Mouse (Mus musculus): ENCODE data around the gene Rab13. TPM values are rescaled to one million over a fixed set of nuclear protein-coding genes. Genes with fewer than 3 reads are reported as not detected.

Rab13 gene
- polyA plus RNA-seq, 1 experiment from 2014 or later, result 30.8 TPM

- Histone ChIP-seq H3K4me3 (peak overlapping the region; percentile 73), H3K4me2 (peak overlapping the region; percentile 87)
- no peak; the same call in 1 of the 2 replicates for ATAC-seq (ENCODE audit: extremely low read depth, insufficient number of reproducible peaks, low FRiP score, low TSS enrichment)
These were observed 17.6 kb downstream of the Rab13 start for GRCm38 (mm10) chr3:90231075-90231474.

GRCm38 (mm10) chr3:90231507-90232333 lies 18.2 kb downstream of the Rab13 start, which contains the start of gene Jtb:
TSS of gene Jtb (plus strand) at chr3:90231597.
- Histone ChIP-seq H3K36me3 (peaks cover 36% of the 10 kb centered on the region), H3K4me3 (peak within 1 kb of the TSS; percentile 73), H3K27ac (replicated peaks) (peak within 1 kb of the TSS; percentile 86), H3K27me3 (replicated peaks) (no peaks in the 10 kb centered on the region), H3K4me2 (peak within 1 kb of the TSS; percentile 87), H3K9ac (peak within 1 kb of the TSS; percentile 92), H3K4me1 (peaks cover 17% of the 10 kb centered on the region), H3K9me3 (no peaks in the 10 kb centered on the region)
- under 1% methylated on average over 61 of the region's 61 CpGs for WGBS
- peak; percentile 93 for ATAC-seq (ENCODE audit: extremely low read depth, insufficient number of reproducible peaks, low FRiP score, low TSS enrichment)

More at GRCm38 (mm10) chr3:90231075-90231474, 17.6 kb downstream of the Rab13 start:
- H3K9ac ChIP-seq, result peak overlapping the region; percentile 92
- H3K4me1 ChIP-seq, result peaks cover 17% of the 10 kb centered on the region
- no peaks in the 10 kb centered on the region for H3K9me3 ChIP-seq
- peaks cover 34% of the 10 kb centered on the region for H3K36me3 ChIP-seq
- 10% methylated on average over 8 of the region's 8 CpGs for WGBS
- peak overlapping the region; percentile 86; the same call in 1 of the 2 replicates for H3K27ac ChIP-seq (replicated peaks)
- no peaks in the 10 kb centered on the region for H3K27me3 ChIP-seq (replicated peaks)

DNA sequence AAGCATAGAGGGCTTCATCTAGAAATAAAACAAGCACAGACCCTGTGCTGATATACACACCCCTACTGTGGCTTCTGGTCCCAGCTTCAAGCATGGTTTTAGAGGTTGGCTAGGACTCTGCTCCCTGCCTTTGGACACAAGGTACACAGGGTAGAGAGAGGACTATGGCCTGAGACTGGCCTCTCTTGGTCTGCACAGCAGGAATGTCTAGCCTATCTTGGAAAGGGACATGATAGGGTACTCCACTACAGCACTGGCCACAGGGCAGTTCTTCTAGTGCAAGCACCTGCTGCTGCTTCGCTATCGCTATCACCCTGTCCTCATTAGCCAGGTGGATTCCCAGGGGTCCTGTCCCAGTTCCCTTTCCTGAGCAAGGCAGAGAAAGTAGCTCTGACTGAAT lies 27.8 kb downstream of the Rab13 start:
- H3K4me3 ChIP-seq, result no peak overlapping the region
- H3K9me3 ChIP-seq, result no peaks in the 10 kb centered on the region
- H3K27ac ChIP-seq (replicated peaks), result no peak overlapping the region
- 82% methylated on average over 2 of the region's 2 CpGs for WGBS
- no peak overlapping the region for H3K9ac ChIP-seq
- no peak overlapping the region for H3K4me2 ChIP-seq
- no peaks in the 10 kb centered on the region for H3K27me3 ChIP-seq (replicated peaks)
- H3K4me1 ChIP-seq, result peaks cover 16% of the 10 kb centered on the region
- no peak for ATAC-seq (ENCODE audit: extremely low read depth, insufficient number of reproducible peaks, low FRiP score, low TSS enrichment)
- peaks cover 4% of the 10 kb centered on the region for H3K36me3 ChIP-seq

DNA sequence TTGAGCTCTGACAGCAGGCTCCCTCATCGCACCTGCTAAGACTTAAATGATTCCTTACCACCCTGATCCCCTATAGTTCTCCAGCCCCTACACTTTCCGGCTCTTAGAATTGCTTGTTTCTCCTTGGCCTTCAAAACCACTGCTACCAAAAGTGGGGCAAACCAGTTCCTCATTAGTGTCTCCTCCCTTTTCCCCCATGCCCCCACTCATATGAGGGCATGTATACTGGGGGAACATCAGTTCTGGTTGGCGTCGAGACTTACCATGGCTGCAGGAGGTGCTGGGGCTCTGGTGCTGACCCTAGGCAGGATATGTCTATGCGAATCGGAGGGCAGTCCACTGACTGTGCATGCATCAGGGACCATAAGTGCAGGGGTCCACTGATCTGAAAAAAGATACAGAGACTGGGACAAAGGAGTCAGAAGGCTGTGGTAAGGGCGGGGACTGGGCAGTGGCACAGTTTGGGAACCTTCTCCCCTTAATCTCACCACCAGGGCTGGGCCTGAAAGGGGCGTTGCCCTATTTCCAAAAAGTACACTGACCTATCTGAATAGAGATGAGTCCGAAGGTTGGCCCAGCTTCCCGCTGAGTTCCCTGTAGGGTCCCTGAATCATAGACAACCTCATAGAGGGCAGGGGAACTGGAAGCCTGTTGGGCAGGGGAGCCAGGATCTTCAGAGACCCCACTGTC lies 28.3 kb downstream of the Rab13 start:
- peaks cover 16% of the 10 kb centered on the region for H3K4me1 ChIP-seq
- no peaks in the 10 kb centered on the region for H3K9me3 ChIP-seq
- H3K4me2 ChIP-seq, result no peak overlapping the region
- WGBS, result 78% methylated on average over 10 of the region's 10 CpGs
- no peak overlapping the region for H3K4me3 ChIP-seq
- no peak overlapping the region for H3K27ac ChIP-seq (replicated peaks)
- no peak overlapping the region for H3K9ac ChIP-seq
- H3K36me3 ChIP-seq, result no peaks in the 10 kb centered on the region
- H3K27me3 ChIP-seq (replicated peaks), result no peaks in the 10 kb centered on the region
- ATAC-seq (ENCODE audit: extremely low read depth, insufficient number of reproducible peaks, low FRiP score, low TSS enrichment), result no peak

- peak within 1 kb of the TSS; percentile 82 for H3K4me2 ChIP-seq
- peak within 1 kb of the TSS; percentile 52 for H3K27ac ChIP-seq (replicated peaks)
- no peaks in the 10 kb centered on the region for H3K9me3 ChIP-seq
- no peaks in the 10 kb centered on the region for H3K36me3 ChIP-seq
- 5% methylated on average over 19 of the region's 19 CpGs for whole genome bisulfite sequencing
- no peak for ATAC-seq (ENCODE audit: extremely low read depth, insufficient number of reproducible peaks, low FRiP score, low TSS enrichment)
- peak within 1 kb of the TSS; percentile 72 for H3K9ac ChIP-seq
- H3K4me3 ChIP-seq, result peak within 1 kb of the TSS; percentile 51
- no peaks in the 10 kb centered on the region for H3K27me3 ChIP-seq (replicated peaks)
- H3K4me1 ChIP-seq, result peaks cover 21% of the 10 kb centered on the region
These were observed 29.7 kb downstream of the Rab13 start, which contains the start of gene Creb3l4 for GRCm38 (mm10) chr3:90242984-90243775. TSS of gene Creb3l4 (minus strand) at chr3:90243512.

- Histone ChIP-seq H3K27me3 (replicated peaks) (no peaks in the 10 kb centered on the region), H3K4me1 (peaks cover 35% of the 10 kb centered on the region), H3K27ac (replicated peaks) (no peak overlapping the region), H3K9me3 (no peaks in the 10 kb centered on the region), H3K4me2 (no peak overlapping the region), H3K4me3 (no peak overlapping the region), H3K9ac (no peak overlapping the region), H3K36me3 (peaks cover 12% of the 10 kb centered on the region)
- 66% methylated on average over 2 of the region's 2 CpGs for WGBS
- ATAC-seq (ENCODE audit: extremely low read depth, insufficient number of reproducible peaks, low FRiP score, low TSS enrichment), result no peak
These were observed 31.9 kb downstream of the Rab13 start for GRCm38 (mm10) chr3:90245406-90245805.

DNA sequence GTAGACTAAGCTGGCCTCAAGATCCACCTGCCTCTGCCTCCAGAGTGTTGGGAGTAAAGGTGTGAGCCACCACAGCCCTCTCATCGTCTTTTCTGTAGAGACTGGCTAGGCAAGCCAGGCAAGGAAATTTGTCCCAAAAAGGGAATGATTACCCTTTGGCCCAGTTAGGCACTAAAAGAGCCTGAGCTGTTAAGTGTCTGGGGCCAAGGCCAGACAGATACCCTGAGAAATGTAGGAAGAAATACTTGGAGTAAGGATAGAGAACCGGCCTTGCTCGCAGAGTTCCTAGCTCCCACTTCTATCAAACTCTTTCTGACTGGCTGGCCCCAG lies 34.1 kb downstream of the Rab13 start:
- no peaks in the 10 kb centered on the region for H3K9me3 ChIP-seq
- WGBS, result 0% methylated on average over 3 of the region's 3 CpGs
- ATAC-seq (ENCODE audit: extremely low read depth, insufficient number of reproducible peaks, low FRiP score, low TSS enrichment), result no peak
- peak overlapping the region; percentile 82 for H3K4me3 ChIP-seq
- peak overlapping the region; percentile 92 for H3K9ac ChIP-seq
- H3K4me2 ChIP-seq, result peak overlapping the region; percentile 94
- H3K27ac ChIP-seq (replicated peaks), result peak overlapping the region; percentile 93
- H3K4me1 ChIP-seq, result peaks cover 42% of the 10 kb centered on the region
- H3K36me3 ChIP-seq, result peaks cover 26% of the 10 kb centered on the region
- no peaks in the 10 kb centered on the region for H3K27me3 ChIP-seq (replicated peaks)

- peaks cover 36% of the 10 kb centered on the region for H3K4me1 ChIP-seq
- no peaks in the 10 kb centered on the region for H3K27me3 ChIP-seq (replicated peaks)
- WGBS, result under 1% methylated on average over 44 of the region's 44 CpGs
- no peaks in the 10 kb centered on the region for H3K9me3 ChIP-seq
- H3K9ac ChIP-seq, result peak within 1 kb of the TSS; percentile 92
- peak; percentile 86 for ATAC-seq (ENCODE audit: extremely low read depth, insufficient number of reproducible peaks, low FRiP score, low TSS enrichment)
- H3K4me3 ChIP-seq, result peak within 1 kb of the TSS; percentile 82
- H3K4me2 ChIP-seq, result peak within 1 kb of the TSS; percentile 94
- peaks cover 26% of the 10 kb centered on the region for H3K36me3 ChIP-seq
- H3K27ac ChIP-seq (replicated peaks), result peak within 1 kb of the TSS; percentile 93
These were observed 34.7 kb downstream of the Rab13 start, which contains the start of gene Slc39a1 for GRCm38 (mm10) chr3:90247960-90248745. TSS of gene Slc39a1 (plus strand) at chr3:90248172.

GRCm38 (mm10) chr3:90248746-90249100 lies 35.2 kb downstream of the Rab13 start:
- Histone ChIP-seq H3K27ac (replicated peaks) (peak overlapping the region; percentile 93), H3K27me3 (replicated peaks) (no peaks in the 10 kb centered on the region), H3K9me3 (no peaks in the 10 kb centered on the region), H3K4me3 (peak overlapping the region; percentile 82), H3K4me2 (peak overlapping the region; percentile 94), H3K36me3 (peaks cover 26% of the 10 kb centered on the region), H3K9ac (peak overlapping the region; percentile 92), H3K4me1 (peaks cover 30% of the 10 kb centered on the region)
- 0% methylated on average over 10 of the region's 10 CpGs for WGBS
- ATAC-seq (ENCODE audit: extremely low read depth, insufficient number of reproducible peaks, low FRiP score, low TSS enrichment), result 0 out of 2 replicates have a peak, but pooled peaks have one; percentile 0

- ATAC-seq (ENCODE audit: extremely low read depth, insufficient number of reproducible peaks, low FRiP score, low TSS enrichment), result no peak
- 71% methylated on average over 6 of the region's 6 CpGs for WGBS
- H3K9me3 ChIP-seq, result no peaks in the 10 kb centered on the region
These were observed 37.3 kb downstream of the Rab13 start for GRCm38 (mm10) chr3:90250791-90251190.

More at GRCm38 (mm10) chr3:90250791-90251190, 37.3 kb downstream of the Rab13 start:
- Histone ChIP-seq H3K9ac (peak overlapping the region; percentile 4; the same call in 1 of the 2 replicates), H3K36me3 (peaks cover 26% of the 10 kb centered on the region), H3K4me2 (peak overlapping the region; percentile 16; the same call in 1 of the 2 replicates), H3K27ac (replicated peaks) (0 out of 2 replicates have a peak overlapping the region, but pooled peaks have one; percentile 12), H3K4me1 (peaks cover 38% of the 10 kb centered on the region), H3K27me3 (replicated peaks) (no peaks in the 10 kb centered on the region), H3K4me3 (no peak overlapping the region; the same call in 1 of the 2 replicates)
